Mouse (Mus musculus) heart, adult 11 months (tissue): ENCODE measurements at regions not wholly inside any gene's neighbourhood (a gene's known extent, or its start where the extent isn't known, plus 50 kb on each side); places are given as distances from the start of the nearest gene placed in this dataset.

ENCODE experiments used
- DNase-seq: peaks from one replicate; pipeline ENCODE4 v3.0.0; 2022

GRCm38 (mm10) chr17:62058016-62058415 lies 823.1 kb downstream of the Efna5 start:
- no peak for DNase-seq

GRCm38 (mm10) chr17:62054801-62055200 lies 826.3 kb downstream of the Efna5 start:
- no peak for DNase-seq

- DNase-seq: no peak
Observed at GRCm38 (mm10) chr17:62048989-62049388, 832.1 kb downstream of the Efna5 start.

GRCm38 (mm10) chr17:62030614-62031013 lies 850.5 kb downstream of the Efna5 start:
- DNase-seq: no peak
